Mouse (Mus musculus): ENCODE measurements at regions not wholly inside any gene's neighbourhood (a gene's known extent, or its start where the extent isn't known, plus 50 kb on each side); places are given as distances from the start of the nearest gene placed in this dataset.

DNA sequence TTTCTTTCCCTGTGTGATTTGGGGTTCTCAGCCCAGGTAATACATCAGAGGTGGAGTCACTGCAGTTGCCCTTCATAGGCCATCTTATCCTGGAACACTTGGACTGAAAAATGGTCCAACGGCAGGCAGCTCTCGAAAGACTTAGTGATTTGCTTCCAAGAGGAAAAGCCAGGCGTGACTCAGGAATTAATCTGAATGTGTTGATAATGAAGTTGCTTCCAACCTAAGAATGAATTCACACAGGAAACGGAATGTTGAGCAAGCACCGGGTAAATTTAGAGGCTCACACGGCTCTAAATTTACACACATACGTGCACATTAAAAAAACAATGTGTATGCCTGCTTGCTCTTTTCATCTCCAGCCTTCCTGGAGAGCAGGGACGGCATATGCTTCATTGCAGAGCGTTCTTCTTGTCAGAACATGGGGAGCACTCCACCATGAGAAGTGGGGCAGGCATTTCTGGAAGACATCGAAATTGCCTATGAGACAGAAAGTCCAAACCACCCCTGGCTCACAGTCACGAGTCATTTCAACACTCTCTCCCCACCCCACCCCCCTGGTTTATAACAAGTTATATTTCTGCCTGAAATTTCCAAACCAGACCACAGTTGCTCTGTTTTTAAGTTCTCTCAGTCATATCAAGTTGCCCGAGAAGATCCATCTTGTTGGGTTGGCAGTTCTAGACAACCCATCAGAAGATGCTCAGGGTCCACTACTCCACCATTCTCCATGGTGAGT lies 171.9 kb downstream of the Rpap3 start:
- no peaks in the 10 kb centered on the region for H3K27me3 ChIP-seq (ENCODE audit: insufficient read depth, low read length)
- H3K36me3 ChIP-seq (replicated peaks) = no peaks in the 10 kb centered on the region
- TF ChIP-seq TAL1 (conservative IDR thresholded peaks at IDR 0.05; ENCODE audit: low read depth, low read length) (no peak), POLR2AphosphoS5 (IDR thresholded peaks at IDR 0.05; ENCODE audit: insufficient replicate concordance, low read depth, low read length) (no peak), CTCF (IDR thresholded peaks at IDR 0.05; ENCODE audit: low read depth, low read length) (no peak), GATA2 (IDR thresholded peaks at IDR 0.05; ENCODE audit: borderline replicate concordance, low read depth, low read length) (no peak), GATA1 (IDR thresholded peaks at IDR 0.05; ENCODE audit: borderline replicate concordance, low read length) (no peak)
- H3K4me3 ChIP-seq (ENCODE audit: low read depth, low read length) = no peak overlapping the region
- no peaks in the 10 kb centered on the region for H3K4me1 ChIP-seq (ENCODE audit: insufficient read depth, low read depth, low read length)
- DNase-seq (ENCODE audit: low spot score) (no peak), ATAC-seq (ENCODE audit: extremely low read depth, insufficient number of reproducible peaks, low FRiP score, poor library complexity, severe bottlenecking) (no peak)
- H3K9me3 ChIP-seq (replicated peaks) = peaks cover 28% of the 10 kb centered on the region

DNA sequence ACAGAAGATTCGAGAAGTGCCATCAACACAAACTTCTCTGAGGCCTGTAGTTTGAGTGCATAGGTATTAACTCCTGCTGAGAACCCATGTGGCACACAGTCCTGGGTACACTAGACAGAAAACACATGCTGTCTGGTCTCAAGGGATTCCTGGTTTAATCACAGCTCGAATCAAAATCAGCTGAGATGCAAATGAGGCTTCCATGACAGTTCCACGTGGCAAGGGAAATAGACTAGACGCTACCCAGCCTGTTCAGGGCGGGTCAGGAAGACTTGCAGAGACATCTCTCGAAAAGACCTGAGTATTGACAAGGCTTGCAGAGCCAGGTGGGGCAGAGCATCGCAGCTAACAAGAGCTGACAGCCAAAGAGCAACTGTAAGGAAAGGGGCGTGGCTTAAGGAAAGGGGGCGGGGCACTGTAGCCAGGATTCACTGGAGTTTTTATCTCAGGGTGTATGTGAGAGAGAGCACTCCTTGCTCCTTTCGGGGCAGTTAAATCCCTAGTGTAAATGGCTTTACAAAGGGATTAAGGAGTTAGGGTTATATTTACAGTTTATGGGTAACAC lies 173.2 kb downstream of the Rpap3 start:
- H3K4me3 ChIP-seq (ENCODE audit: low read depth, low read length) = no peak overlapping the region
- DNase-seq (ENCODE audit: low spot score) = no peak
- no peaks in the 10 kb centered on the region for H3K36me3 ChIP-seq (replicated peaks)
- no peaks in the 10 kb centered on the region for H3K27me3 ChIP-seq (ENCODE audit: insufficient read depth, low read length)
- TF ChIP-seq GATA1 (IDR thresholded peaks at IDR 0.05; ENCODE audit: borderline replicate concordance, low read length) (no peak), TAL1 (conservative IDR thresholded peaks at IDR 0.05; ENCODE audit: low read depth, low read length) (no peak), POLR2AphosphoS5 (IDR thresholded peaks at IDR 0.05; ENCODE audit: insufficient replicate concordance, low read depth, low read length) (no peak), GATA2 (IDR thresholded peaks at IDR 0.05; ENCODE audit: borderline replicate concordance, low read depth, low read length) (no peak), CTCF (IDR thresholded peaks at IDR 0.05; ENCODE audit: low read depth, low read length) (no peak)
- peaks cover 23% of the 10 kb centered on the region for H3K9me3 ChIP-seq (replicated peaks)
- no peaks in the 10 kb centered on the region for H3K4me1 ChIP-seq (ENCODE audit: insufficient read depth, low read depth, low read length)
- ATAC-seq (ENCODE audit: extremely low read depth, insufficient number of reproducible peaks, low FRiP score, poor library complexity, severe bottlenecking) = no peak

DNA sequence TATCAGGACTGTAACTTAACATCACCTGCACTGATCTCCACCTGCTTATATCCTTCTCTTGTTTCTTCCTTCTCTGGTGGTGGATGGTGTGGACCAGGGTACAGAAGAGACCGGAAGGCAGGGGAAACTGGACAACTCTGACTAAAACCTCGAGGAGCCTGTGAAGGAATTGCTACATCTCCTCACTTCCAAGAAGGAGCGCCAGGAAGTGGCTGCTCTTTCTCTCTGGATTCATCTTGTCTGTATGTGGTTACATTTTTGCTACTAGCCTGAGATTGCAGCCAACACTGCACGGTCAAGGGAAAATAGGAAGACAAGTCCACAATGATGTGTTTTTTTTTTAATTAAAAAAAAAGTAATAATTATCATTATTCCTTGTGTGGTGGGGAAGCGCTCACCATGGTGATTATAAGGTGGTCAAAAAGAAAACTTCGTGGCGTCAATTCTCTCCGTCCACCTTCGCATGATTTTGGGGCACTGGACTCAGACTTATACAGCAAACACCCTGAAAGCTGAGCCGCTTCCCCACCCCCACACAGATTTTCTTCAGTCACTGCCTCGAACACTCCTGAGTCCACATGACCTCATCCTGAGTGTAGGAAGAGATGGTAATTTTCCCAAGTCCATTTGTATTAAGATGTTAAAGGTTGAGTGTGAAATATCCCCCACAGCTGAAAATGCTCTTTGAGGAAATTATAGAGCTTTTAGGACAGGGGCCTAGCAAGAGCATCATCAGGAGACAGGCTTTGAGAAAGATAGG lies 177.2 kb downstream of the Rpap3 start:
- no peaks in the 10 kb centered on the region for H3K36me3 ChIP-seq (replicated peaks)
- DNase-seq (ENCODE audit: low spot score) (no peak), ATAC-seq (ENCODE audit: extremely low read depth, insufficient number of reproducible peaks, low FRiP score, poor library complexity, severe bottlenecking) (no peak)
- TF ChIP-seq GATA2 (IDR thresholded peaks at IDR 0.05; ENCODE audit: borderline replicate concordance, low read depth, low read length) = no peak
- no peak for TF ChIP-seq POLR2AphosphoS5 (IDR thresholded peaks at IDR 0.05; ENCODE audit: insufficient replicate concordance, low read depth, low read length)
- TF ChIP-seq GATA1 (IDR thresholded peaks at IDR 0.05; ENCODE audit: borderline replicate concordance, low read length) = no peak
- no peaks in the 10 kb centered on the region for H3K4me1 ChIP-seq (ENCODE audit: insufficient read depth, low read depth, low read length)
- H3K27me3 ChIP-seq (ENCODE audit: insufficient read depth, low read length) = no peaks in the 10 kb centered on the region
- H3K4me3 ChIP-seq (ENCODE audit: low read depth, low read length) = no peak overlapping the region
- peaks cover 12% of the 10 kb centered on the region for H3K9me3 ChIP-seq (replicated peaks)

DNA sequence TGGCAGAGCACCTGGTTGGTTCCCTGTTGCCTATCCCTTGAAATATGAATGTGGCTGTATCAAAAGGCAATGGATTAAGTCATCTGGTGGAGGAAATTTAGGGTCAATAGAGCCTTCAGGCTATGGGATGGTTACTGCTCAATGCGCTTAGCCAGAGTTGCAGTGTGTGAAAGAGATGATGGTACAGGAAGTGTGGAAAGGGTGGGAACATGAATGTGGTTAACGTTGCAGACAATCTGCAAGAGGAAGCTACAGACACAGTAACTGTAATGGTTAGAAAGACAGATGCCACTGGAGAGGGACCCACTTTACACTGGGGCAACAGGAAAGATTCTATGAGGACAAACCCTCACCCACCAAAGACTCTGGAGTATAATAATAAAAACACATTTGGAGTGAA lies 185.2 kb downstream of the Rpap3 start:
- no peak overlapping the region for H3K4me3 ChIP-seq (ENCODE audit: low read depth, low read length)
- no peaks in the 10 kb centered on the region for H3K4me1 ChIP-seq (ENCODE audit: insufficient read depth, low read depth, low read length)
- ATAC-seq (ENCODE audit: extremely low read depth, insufficient number of reproducible peaks, low FRiP score, poor library complexity, severe bottlenecking) (no peak), DNase-seq (ENCODE audit: low spot score) (no peak)
- H3K27me3 ChIP-seq (ENCODE audit: insufficient read depth, low read length) = no peaks in the 10 kb centered on the region
- no peak for TF ChIP-seq GATA1 (IDR thresholded peaks at IDR 0.05; ENCODE audit: borderline replicate concordance, low read length)
- TF ChIP-seq TAL1 (conservative IDR thresholded peaks at IDR 0.05; ENCODE audit: low read depth, low read length) = no peak
- no peak for TF ChIP-seq CTCF (IDR thresholded peaks at IDR 0.05; ENCODE audit: low read depth, low read length)
- no peak for TF ChIP-seq GATA2 (IDR thresholded peaks at IDR 0.05; ENCODE audit: borderline replicate concordance, low read depth, low read length)
- TF ChIP-seq POLR2AphosphoS5 (IDR thresholded peaks at IDR 0.05; ENCODE audit: insufficient replicate concordance, low read depth, low read length) = no peak
- no peaks in the 10 kb centered on the region for H3K36me3 ChIP-seq (replicated peaks)
- H3K9me3 ChIP-seq (replicated peaks) = peaks cover 38% of the 10 kb centered on the region

DNA sequence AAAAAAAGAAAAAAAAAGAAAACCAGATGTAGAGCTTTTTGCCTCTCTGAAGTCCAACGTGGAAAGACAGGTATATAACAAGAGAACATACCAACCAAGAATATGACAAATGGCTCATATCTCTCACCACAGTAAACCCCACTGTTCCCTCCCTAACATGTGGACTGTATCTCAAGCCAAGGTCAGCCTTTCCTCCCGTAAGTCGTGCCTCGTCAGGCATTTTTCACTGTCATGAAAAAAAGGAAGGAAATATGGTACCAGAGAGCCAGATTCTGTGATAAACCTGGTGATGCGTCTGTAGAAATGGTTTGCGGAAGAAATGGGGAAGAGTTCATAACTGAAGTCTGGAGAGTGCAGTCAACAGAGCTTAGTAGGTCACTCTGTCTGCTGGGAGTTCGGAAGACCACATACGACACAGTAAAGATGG lies 185.7 kb downstream of the Rpap3 start:
- Histone ChIP-seq H3K27me3 (ENCODE audit: insufficient read depth, low read length) (no peaks in the 10 kb centered on the region), H3K9me3 (replicated peaks) (peaks cover 38% of the 10 kb centered on the region), H3K36me3 (replicated peaks) (no peaks in the 10 kb centered on the region), H3K4me1 (ENCODE audit: insufficient read depth, low read depth, low read length) (no peaks in the 10 kb centered on the region), H3K4me3 (ENCODE audit: low read depth, low read length) (no peak overlapping the region)
- TF ChIP-seq GATA1 (IDR thresholded peaks at IDR 0.05; ENCODE audit: borderline replicate concordance, low read length) = no peak
- TF ChIP-seq TAL1 (conservative IDR thresholded peaks at IDR 0.05; ENCODE audit: low read depth, low read length) = no peak
- TF ChIP-seq POLR2AphosphoS5 (IDR thresholded peaks at IDR 0.05; ENCODE audit: insufficient replicate concordance, low read depth, low read length) = no peak
- TF ChIP-seq CTCF (IDR thresholded peaks at IDR 0.05; ENCODE audit: low read depth, low read length) = no peak
- no peak for TF ChIP-seq GATA2 (IDR thresholded peaks at IDR 0.05; ENCODE audit: borderline replicate concordance, low read depth, low read length)
- ATAC-seq (ENCODE audit: extremely low read depth, insufficient number of reproducible peaks, low FRiP score, poor library complexity, severe bottlenecking) (no peak), DNase-seq (ENCODE audit: low spot score) (no peak)

DNA sequence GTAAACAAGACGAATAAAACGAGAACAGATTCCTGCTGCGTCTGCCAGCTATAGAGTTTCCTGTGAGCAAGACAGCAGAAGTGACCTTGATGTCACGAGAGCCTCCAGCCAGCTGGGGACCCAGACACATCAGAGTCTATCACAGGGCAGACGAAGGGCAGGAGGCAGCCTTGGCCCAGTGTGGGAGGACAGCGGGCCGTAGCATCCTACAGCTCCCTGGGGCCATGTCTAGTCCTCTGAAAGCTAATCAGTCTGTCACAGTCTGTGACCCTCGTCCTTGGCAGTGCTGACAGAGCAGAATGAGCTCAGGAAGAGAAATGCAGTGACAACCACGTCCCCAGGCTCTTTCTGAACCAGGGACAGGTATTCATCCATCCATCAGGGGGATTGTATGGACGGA lies 187.7 kb downstream of the Rpap3 start:
- Histone ChIP-seq H3K4me3 (ENCODE audit: low read depth, low read length) (no peak overlapping the region), H3K36me3 (replicated peaks) (no peaks in the 10 kb centered on the region), H3K27me3 (ENCODE audit: insufficient read depth, low read length) (no peaks in the 10 kb centered on the region), H3K9me3 (replicated peaks) (peaks cover 40% of the 10 kb centered on the region), H3K4me1 (ENCODE audit: insufficient read depth, low read depth, low read length) (no peaks in the 10 kb centered on the region)
- DNase-seq (ENCODE audit: low spot score) (no peak), ATAC-seq (ENCODE audit: extremely low read depth, insufficient number of reproducible peaks, low FRiP score, poor library complexity, severe bottlenecking) (no peak)
- TF ChIP-seq GATA2 (IDR thresholded peaks at IDR 0.05; ENCODE audit: borderline replicate concordance, low read depth, low read length) (no peak), CTCF (IDR thresholded peaks at IDR 0.05; ENCODE audit: low read depth, low read length) (no peak), GATA1 (IDR thresholded peaks at IDR 0.05; ENCODE audit: borderline replicate concordance, low read length) (no peak), TAL1 (conservative IDR thresholded peaks at IDR 0.05; ENCODE audit: low read depth, low read length) (no peak), POLR2AphosphoS5 (IDR thresholded peaks at IDR 0.05; ENCODE audit: insufficient replicate concordance, low read depth, low read length) (no peak)
